Mouse (Mus musculus): ENCODE results near the gene Fut2. TPM values are rescaled to one million over a fixed set of nuclear protein-coding genes. Genes with fewer than 3 reads are reported as not detected.

The Fut2 gene
- polyA plus RNA-seq, 1 experiment = 0.01 TPM

GRCm38 (mm10) chr7:45627261-45627660, 38.9 kb downstream of the Fut2 start, which contains the start of gene Rasip1:
Gene Rasip1 (plus strand): TSS chr7:45627488.
- H3K27me3 ChIP-seq (ENCODE audit: control insufficient read depth, insufficient read depth, insufficient read length) = peaks cover 10% of the 10 kb centered on the region
- no peaks in the 10 kb centered on the region for H3K79me2 ChIP-seq (ENCODE audit: control insufficient read depth, insufficient read depth)
- TF ChIP-seq CEBPB (IDR thresholded peaks at IDR 0.05; ENCODE audit: low read depth) (no peak), FOSL1 (IDR thresholded peaks at IDR 0.05; ENCODE audit: insufficient read depth, low read length, poor library complexity, severe bottlenecking) (no peak), CTCF (IDR thresholded peaks at IDR 0.05; ENCODE audit: control insufficient read depth, insufficient read depth, insufficient read length) (no peak), MYOD1 (IDR thresholded peaks at IDR 0.05; ENCODE audit: control insufficient read depth, insufficient read length, low read depth) (no peak), MYOG (IDR thresholded peaks at IDR 0.05; ENCODE audit: control insufficient read depth, extremely low read depth, insufficient read length) (no peak), USF1 (IDR thresholded peaks at IDR 0.05; ENCODE audit: low read depth) (no peak)
- H3ac ChIP-seq (ENCODE audit: control insufficient read depth, insufficient read length, low read depth) = no peak within 1 kb of the TSS
- no peaks in the 10 kb centered on the region for H3K36me3 ChIP-seq (ENCODE audit: control insufficient read depth, insufficient read depth)
- no peak within 1 kb of the TSS for H3K4me3 ChIP-seq (ENCODE audit: insufficient read depth, poor library complexity, severe bottlenecking)
- no peaks in the 10 kb centered on the region for H3K79me3 ChIP-seq (ENCODE audit: low read depth)

GRCm38 (mm10) chr7:45626571-45627076, 39.6 kb downstream of the Fut2 start:
- no peaks in the 10 kb centered on the region for H3K79me2 ChIP-seq (ENCODE audit: control insufficient read depth, insufficient read depth)
- TF ChIP-seq MYOG (IDR thresholded peaks at IDR 0.05; ENCODE audit: control insufficient read depth, extremely low read depth, insufficient read length) (no peak), CEBPB (IDR thresholded peaks at IDR 0.05; ENCODE audit: low read depth) (no peak), MAX (IDR thresholded peaks at IDR 0.05) (no peak), MYOD1 (IDR thresholded peaks at IDR 0.05; ENCODE audit: control insufficient read depth, insufficient read length, low read depth) (no peak), FOSL1 (IDR thresholded peaks at IDR 0.05; ENCODE audit: insufficient read depth, low read length, poor library complexity, severe bottlenecking) (no peak)
- no peaks in the 10 kb centered on the region for H3K79me3 ChIP-seq (ENCODE audit: low read depth)

GRCm38 (mm10) chr7:45625481-45625880, 40.7 kb downstream of the Fut2 start:
- Histone ChIP-seq H3K79me2 (ENCODE audit: control insufficient read depth, insufficient read depth) (no peaks in the 10 kb centered on the region), H3K27me3 (ENCODE audit: control insufficient read depth, insufficient read depth, insufficient read length) (peaks cover 10% of the 10 kb centered on the region), H3ac (ENCODE audit: control insufficient read depth, insufficient read length, low read depth) (no peak overlapping the region), H3K4me3 (ENCODE audit: insufficient read depth, poor library complexity, severe bottlenecking) (no peak overlapping the region), H3K36me3 (ENCODE audit: control insufficient read depth, insufficient read depth) (no peaks in the 10 kb centered on the region), H3K79me3 (ENCODE audit: low read depth) (no peaks in the 10 kb centered on the region)
- TF ChIP-seq FOSL1 (IDR thresholded peaks at IDR 0.05; ENCODE audit: insufficient read depth, low read length, poor library complexity, severe bottlenecking) (no peak), MYOG (IDR thresholded peaks at IDR 0.05; ENCODE audit: control insufficient read depth, extremely low read depth, insufficient read length) (no peak), CTCF (IDR thresholded peaks at IDR 0.05; ENCODE audit: control insufficient read depth, insufficient read depth, insufficient read length) (no peak), USF1 (IDR thresholded peaks at IDR 0.05; ENCODE audit: low read depth) (no peak), MYOD1 (IDR thresholded peaks at IDR 0.05; ENCODE audit: control insufficient read depth, insufficient read length, low read depth) (no peak), MAX (IDR thresholded peaks at IDR 0.05) (no peak), CEBPB (IDR thresholded peaks at IDR 0.05; ENCODE audit: low read depth) (no peak)

More at GRCm38 (mm10) chr7:45626571-45627076, 39.6 kb downstream of the Fut2 start:
- H3K27me3 ChIP-seq (ENCODE audit: control insufficient read depth, insufficient read depth, insufficient read length) = peaks cover 10% of the 10 kb centered on the region
- H3ac ChIP-seq (ENCODE audit: control insufficient read depth, insufficient read length, low read depth) = no peak overlapping the region
- H3K36me3 ChIP-seq (ENCODE audit: control insufficient read depth, insufficient read depth) = no peaks in the 10 kb centered on the region
- no peak overlapping the region for H3K4me3 ChIP-seq (ENCODE audit: insufficient read depth, poor library complexity, severe bottlenecking)

GRCm38 (mm10) chr7:45624718-45625117, 41.5 kb downstream of the Fut2 start:
- Histone ChIP-seq H3K27me3 (ENCODE audit: control insufficient read depth, insufficient read depth, insufficient read length) (peaks cover 10% of the 10 kb centered on the region), H3K79me2 (ENCODE audit: control insufficient read depth, insufficient read depth) (no peaks in the 10 kb centered on the region), H3K79me3 (ENCODE audit: low read depth) (no peaks in the 10 kb centered on the region), H3ac (ENCODE audit: control insufficient read depth, insufficient read length, low read depth) (no peak overlapping the region), H3K4me3 (ENCODE audit: insufficient read depth, poor library complexity, severe bottlenecking) (no peak overlapping the region), H3K36me3 (ENCODE audit: control insufficient read depth, insufficient read depth) (no peaks in the 10 kb centered on the region)
- no peak for TF ChIP-seq CEBPB (IDR thresholded peaks at IDR 0.05; ENCODE audit: low read depth)
- TF ChIP-seq MYOD1 (IDR thresholded peaks at IDR 0.05; ENCODE audit: control insufficient read depth, insufficient read length, low read depth) = no peak
- TF ChIP-seq MYOG (IDR thresholded peaks at IDR 0.05; ENCODE audit: control insufficient read depth, extremely low read depth, insufficient read length) = no peak
- no peak for TF ChIP-seq USF1 (IDR thresholded peaks at IDR 0.05; ENCODE audit: low read depth)
- TF ChIP-seq FOSL1 (IDR thresholded peaks at IDR 0.05; ENCODE audit: insufficient read depth, low read length, poor library complexity, severe bottlenecking) = no peak
- no peak for TF ChIP-seq MAX (IDR thresholded peaks at IDR 0.05)

GRCm38 (mm10) chr7:45623507-45623906, 42.7 kb downstream of the Fut2 start:
- Histone ChIP-seq H3K79me3 (ENCODE audit: low read depth) (no peaks in the 10 kb centered on the region), H3K36me3 (ENCODE audit: control insufficient read depth, insufficient read depth) (no peaks in the 10 kb centered on the region), H3K79me2 (ENCODE audit: control insufficient read depth, insufficient read depth) (no peaks in the 10 kb centered on the region), H3ac (ENCODE audit: control insufficient read depth, insufficient read length, low read depth) (no peak overlapping the region), H3K4me3 (ENCODE audit: insufficient read depth, poor library complexity, severe bottlenecking) (no peak overlapping the region), H3K27me3 (ENCODE audit: control insufficient read depth, insufficient read depth, insufficient read length) (peaks cover 10% of the 10 kb centered on the region)
- TF ChIP-seq FOSL1 (IDR thresholded peaks at IDR 0.05; ENCODE audit: insufficient read depth, low read length, poor library complexity, severe bottlenecking) = no peak
- TF ChIP-seq MAX (IDR thresholded peaks at IDR 0.05) = no peak
- no peak for TF ChIP-seq CTCF (IDR thresholded peaks at IDR 0.05; ENCODE audit: control insufficient read depth, insufficient read depth, insufficient read length)
- TF ChIP-seq USF1 (IDR thresholded peaks at IDR 0.05; ENCODE audit: low read depth) = no peak
- no peak for TF ChIP-seq MYOG (IDR thresholded peaks at IDR 0.05; ENCODE audit: control insufficient read depth, extremely low read depth, insufficient read length)

- Histone ChIP-seq H3K4me3 (ENCODE audit: insufficient read depth, poor library complexity, severe bottlenecking) (no peak within 1 kb of the TSS), H3K27me3 (ENCODE audit: control insufficient read depth, insufficient read depth, insufficient read length) (peaks cover 10% of the 10 kb centered on the region), H3K36me3 (ENCODE audit: control insufficient read depth, insufficient read depth) (no peaks in the 10 kb centered on the region), H3K79me3 (ENCODE audit: low read depth) (no peaks in the 10 kb centered on the region), H3ac (ENCODE audit: control insufficient read depth, insufficient read length, low read depth) (no peak within 1 kb of the TSS), H3K79me2 (ENCODE audit: control insufficient read depth, insufficient read depth) (no peaks in the 10 kb centered on the region)
- TF ChIP-seq MYOD1 (IDR thresholded peaks at IDR 0.05; ENCODE audit: control insufficient read depth, insufficient read length, low read depth) (no peak), CTCF (IDR thresholded peaks at IDR 0.05; ENCODE audit: control insufficient read depth, insufficient read depth, insufficient read length) (no peak), MYOG (IDR thresholded peaks at IDR 0.05; ENCODE audit: control insufficient read depth, extremely low read depth, insufficient read length) (no peak), USF1 (IDR thresholded peaks at IDR 0.05; ENCODE audit: low read depth) (no peak), MAX (IDR thresholded peaks at IDR 0.05) (no peak), CEBPB (IDR thresholded peaks at IDR 0.05; ENCODE audit: low read depth) (no peak), FOSL1 (IDR thresholded peaks at IDR 0.05; ENCODE audit: insufficient read depth, low read length, poor library complexity, severe bottlenecking) (no peak)
Measured at GRCm38 (mm10) chr7:45621443-45621842, 44.8 kb downstream of the Fut2 start, which contains the start of gene Izumo1. Gene Izumo1 (plus strand): TSS chr7:45621811.

Measured in C2C12 (cell line).